Mouse (Mus musculus) brown adipose tissue, adult 24 weeks (tissue): ENCODE measurements around the gene Neurl4. TPM values are rescaled to one million over a fixed set of nuclear protein-coding genes. Genes with fewer than 3 reads are reported as not detected.

Experiments
- H3K27ac ChIP-seq: fragments of 200-500 bp; replicated peaks from 2 replicates; pipeline ENCODE4 v1.5.1; 2012; ENCODE audit warnings: low read depth, mild to moderate bottlenecking, low read length
- H3K4me1 ChIP-seq: fragments of 200-500 bp; 2 replicates; pipeline ENCODE4 v1.6.1; 2012; ENCODE audit warnings: low read length, mixed read lengths; ENCODE audit not compliant: control insufficient read depth, insufficient read depth, insufficient read length
- H3K4me3 ChIP-seq: fragments of 200-500 bp; 2 replicates; pipeline ENCODE4 v1.5.1; 2012; ENCODE audit warnings: low read depth, mild to moderate bottlenecking, low read length, moderate library complexity; ENCODE audit not compliant: insufficient read depth
- polyA plus RNA-seq: library from polyadenylated mRNA; stranded (reverse); fragments of >200 nt; gene quantifications from 2 replicates; pipeline ENCODE4 v1.2.4, GENCODE M21; 2012; ENCODE audit not compliant: missing spikeins, insufficient read depth, insufficient read length

Gene Neurl4
- polyA plus RNA-seq, 1 experiment: 18.4 TPM

DNA sequence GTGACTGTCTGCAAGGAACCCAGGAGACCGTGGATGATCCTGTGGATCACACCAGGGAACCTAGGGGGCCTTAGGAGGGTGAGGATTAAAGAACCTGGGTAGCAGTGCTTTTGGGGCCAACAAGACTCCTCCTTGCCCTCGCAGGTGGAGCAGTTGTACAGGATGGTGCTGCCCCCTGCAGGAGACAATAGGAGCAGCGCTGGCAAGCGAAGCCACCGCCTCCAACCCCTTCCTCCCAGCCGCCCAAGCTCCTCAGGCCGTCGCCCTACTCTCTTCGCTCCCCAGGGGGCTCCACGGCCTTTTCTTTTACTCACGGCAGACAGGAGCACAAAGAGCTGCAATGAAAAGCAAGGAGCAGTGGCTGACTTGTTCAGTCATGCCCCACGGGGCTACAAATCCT is 24.0 kb upstream of the Neurl4 start:
- H3K27ac ChIP-seq: peak overlapping the region; percentile 30
- H3K4me3 ChIP-seq: no peak overlapping the region

DNA sequence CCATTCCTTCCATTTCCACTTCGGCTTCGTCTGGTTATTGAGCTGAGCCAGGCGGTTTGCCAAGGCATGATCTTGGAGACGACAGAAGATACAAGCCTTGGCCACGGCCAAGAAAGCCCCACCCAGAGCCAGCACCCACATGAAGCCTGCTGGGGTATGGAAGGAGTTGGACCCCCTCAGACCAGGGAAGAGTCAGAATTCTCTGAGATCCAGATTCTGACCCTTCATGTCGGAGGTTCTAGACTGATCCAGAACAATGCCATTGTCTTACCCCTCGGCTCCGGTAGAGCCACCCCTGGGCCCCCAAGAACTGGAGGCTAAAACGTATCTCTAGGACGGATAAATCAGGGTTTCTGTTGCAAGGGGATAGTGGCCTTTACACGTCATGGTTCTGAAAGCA is 23.0 kb upstream of the Neurl4 start, which contains the start of gene Tmem95:
TSS of gene Tmem95 (minus strand) at position 141 of the 400 bp plus-strand sequence.
- peak within 1 kb of the TSS; percentile 11; the same call in 1 of the 2 replicates for H3K4me3 ChIP-seq
- peak within 1 kb of the TSS; percentile 17; the same call in 1 of the 2 replicates for H3K27ac ChIP-seq
- H3K4me1 ChIP-seq: peaks cover 6% of the 10 kb centered on the region

More for the DNA sequence above, 24.0 kb upstream of the Neurl4 start:
- peaks cover 6% of the 10 kb centered on the region for H3K4me1 ChIP-seq

DNA sequence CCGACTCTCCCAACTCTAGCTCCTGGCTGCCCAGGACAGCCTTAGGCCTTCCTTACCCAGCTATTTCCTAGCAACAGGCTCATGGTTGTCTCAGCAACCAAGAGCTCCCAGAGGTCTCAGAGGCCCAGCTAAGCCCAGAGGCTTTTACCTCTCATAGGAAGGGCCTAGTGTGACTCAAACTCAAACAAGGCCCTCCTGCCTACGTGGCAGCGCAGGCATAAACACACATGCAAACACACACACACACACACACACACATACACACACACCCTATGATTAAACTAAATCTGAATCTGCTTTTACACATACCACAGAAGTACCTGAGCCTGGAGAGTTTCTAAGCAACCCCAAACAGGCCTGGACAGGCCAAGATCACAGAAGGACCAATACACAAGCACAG is 22.5 kb upstream of the Neurl4 start:
- Histone ChIP-seq H3K4me3 (peak overlapping the region; percentile 7; the same call in 1 of the 2 replicates), H3K4me1 (peaks cover 6% of the 10 kb centered on the region), H3K27ac (peak overlapping the region; percentile 17; the same call in 1 of the 2 replicates)

DNA sequence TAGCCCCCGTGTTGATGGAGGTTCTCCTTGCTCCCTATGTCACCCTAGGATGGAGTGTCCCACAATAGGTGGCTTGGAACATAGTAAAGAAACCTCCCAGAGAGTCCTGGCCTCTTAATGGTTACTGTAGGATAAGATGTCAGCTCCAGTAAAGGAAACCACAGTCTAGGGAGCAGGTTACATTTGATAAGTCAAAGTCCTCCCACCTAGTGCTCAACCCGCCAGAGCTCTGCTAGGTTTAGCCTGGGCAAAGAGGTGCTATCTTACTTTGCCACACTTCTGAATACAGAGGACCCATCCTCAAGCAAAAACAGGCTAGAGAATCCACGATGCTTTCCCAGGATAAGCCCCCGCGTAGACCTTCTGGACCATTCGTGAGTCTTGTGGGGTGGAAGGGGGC is 21.9 kb upstream of the Neurl4 start:
- peak overlapping the region; percentile 77 for H3K4me3 ChIP-seq
- peaks cover 8% of the 10 kb centered on the region for H3K4me1 ChIP-seq
- H3K27ac ChIP-seq: peak overlapping the region; percentile 15; the same call in 1 of the 2 replicates

DNA sequence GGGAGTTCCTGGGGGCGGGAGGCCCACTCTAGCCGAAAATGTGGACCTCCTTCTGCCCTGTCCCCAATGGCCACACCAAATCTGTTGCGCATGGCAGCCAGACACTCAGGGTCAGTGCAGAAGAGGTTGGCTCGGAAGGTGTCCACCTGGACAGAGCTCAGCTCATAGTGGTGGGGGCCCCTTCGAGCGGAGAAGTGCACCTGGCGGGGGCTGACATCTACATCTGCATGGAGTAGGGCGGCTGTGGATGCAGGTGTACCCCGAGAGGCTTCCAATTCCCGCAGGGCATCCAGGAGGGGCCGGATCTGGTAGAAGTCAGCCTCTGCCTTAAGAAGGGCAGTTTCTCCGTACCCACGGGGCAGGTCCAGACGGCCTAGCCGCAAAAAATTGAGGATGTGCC is 21.2 kb upstream of the Neurl4 start:
- Histone ChIP-seq H3K4me3 (peak overlapping the region; percentile 77), H3K27ac (no peak overlapping the region), H3K4me1 (peaks cover 10% of the 10 kb centered on the region)

DNA sequence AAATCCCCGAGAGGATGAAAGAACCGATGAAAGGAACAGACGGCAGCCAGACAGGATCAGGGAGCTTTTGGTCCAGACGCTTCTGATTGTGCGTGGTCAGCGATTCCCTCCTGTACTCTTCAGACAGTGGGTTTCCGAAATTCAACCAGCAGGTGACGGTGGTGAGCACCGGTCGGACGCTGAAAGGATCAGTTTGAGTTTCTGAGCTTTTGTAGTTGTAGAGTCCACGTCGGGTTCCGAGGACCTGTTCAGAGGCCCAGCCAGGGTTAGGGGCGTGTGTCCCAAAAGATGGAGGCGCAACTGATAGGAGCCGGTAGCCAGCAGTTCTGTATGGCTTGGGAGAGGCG is 20.4 kb upstream of the Neurl4 start:
- Histone ChIP-seq H3K4me3 (peak overlapping the region; percentile 77), H3K27ac (peak overlapping the region; percentile 93), H3K4me1 (peaks cover 10% of the 10 kb centered on the region)

DNA sequence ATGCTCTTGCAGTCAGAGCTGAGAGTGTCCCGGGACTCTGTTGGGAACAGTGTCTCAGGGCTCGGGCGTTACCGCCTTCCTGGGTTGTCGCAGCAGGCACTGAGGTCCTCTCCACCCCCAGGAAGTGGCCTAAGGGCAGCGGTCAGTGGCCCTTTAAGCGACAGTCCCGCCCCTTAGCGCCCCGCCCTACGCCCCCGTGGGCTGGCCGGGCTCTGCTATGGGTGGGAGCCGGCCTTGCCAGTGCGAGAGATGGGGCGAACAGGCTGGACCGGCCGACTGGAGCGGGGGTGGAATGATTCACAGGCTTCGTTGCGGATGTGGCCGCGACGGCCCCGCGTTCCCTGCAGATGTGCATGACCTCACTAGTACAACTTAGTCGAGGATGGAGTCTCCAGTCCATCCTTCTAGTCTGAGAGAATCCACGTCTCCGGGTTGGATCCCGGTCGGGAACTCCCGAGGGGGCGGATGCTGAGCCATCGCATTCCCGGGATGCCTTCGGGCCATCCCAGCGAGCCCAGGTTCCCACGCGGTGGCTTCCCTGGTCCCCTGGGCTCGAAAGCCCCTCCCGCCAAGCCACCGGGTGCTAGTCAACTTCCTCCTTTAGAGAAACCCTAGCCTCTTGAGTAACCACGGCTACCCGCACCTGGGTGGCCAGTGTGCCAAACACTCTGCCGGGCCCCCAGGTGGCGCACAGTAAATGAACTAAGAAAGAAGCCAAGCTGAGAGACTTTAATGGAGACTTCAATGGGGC is 19.8 kb upstream of the Neurl4 start, which contains the start of gene Kctd11:
TSS of gene Kctd11 (minus strand) at position 554 of the 751 bp plus-strand sequence.
- Histone ChIP-seq H3K4me3 (peak within 1 kb of the TSS; percentile 77), H3K4me1 (peaks cover 9% of the 10 kb centered on the region), H3K27ac (peak within 1 kb of the TSS; percentile 93)

DNA sequence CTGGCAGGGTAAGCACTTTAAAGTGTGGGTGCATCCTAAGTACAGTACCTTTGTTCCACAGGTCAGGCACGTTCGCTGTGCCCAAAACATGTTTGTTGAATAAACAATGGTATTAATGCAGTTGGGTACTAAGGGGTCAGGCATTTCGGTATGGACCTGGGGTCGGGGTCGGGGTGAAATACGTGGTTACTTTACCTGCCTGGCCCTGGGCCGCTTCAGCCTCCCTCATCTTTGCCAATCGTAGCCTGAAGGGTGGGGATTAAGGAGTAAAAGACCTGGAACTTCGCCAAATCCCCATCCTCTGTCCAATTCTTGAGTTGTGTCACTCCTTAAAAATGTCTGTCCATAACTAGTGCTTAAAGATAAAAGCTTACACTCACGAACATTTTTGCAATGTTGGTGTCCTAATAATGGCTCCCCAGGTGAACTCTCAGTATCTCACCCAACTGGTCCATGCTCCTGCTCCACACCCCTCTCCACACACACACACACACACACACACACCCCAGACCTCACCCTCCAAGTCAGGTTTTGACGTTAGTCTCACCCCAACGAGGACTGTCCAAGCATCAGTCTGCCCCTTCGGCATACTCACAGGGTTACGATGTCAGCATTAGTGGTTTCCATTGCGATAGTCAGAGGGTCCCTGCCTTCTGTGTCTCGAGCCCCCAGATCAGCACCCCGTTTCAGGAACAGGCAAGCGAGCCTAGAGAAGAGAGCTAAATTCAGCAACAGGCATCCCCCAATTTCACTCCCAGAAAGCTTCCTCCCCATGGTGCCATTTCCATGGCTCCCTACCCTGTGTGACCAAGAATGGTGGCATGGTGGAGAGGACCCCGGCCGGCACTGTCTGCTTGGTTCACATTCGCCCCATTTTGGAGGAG is 18.8 kb upstream of the Neurl4 start:
- peak overlapping the region; percentile 91 for H3K27ac ChIP-seq
- H3K4me1 ChIP-seq: peaks cover 8% of the 10 kb centered on the region
- H3K4me3 ChIP-seq: peak overlapping the region; percentile 77

DNA sequence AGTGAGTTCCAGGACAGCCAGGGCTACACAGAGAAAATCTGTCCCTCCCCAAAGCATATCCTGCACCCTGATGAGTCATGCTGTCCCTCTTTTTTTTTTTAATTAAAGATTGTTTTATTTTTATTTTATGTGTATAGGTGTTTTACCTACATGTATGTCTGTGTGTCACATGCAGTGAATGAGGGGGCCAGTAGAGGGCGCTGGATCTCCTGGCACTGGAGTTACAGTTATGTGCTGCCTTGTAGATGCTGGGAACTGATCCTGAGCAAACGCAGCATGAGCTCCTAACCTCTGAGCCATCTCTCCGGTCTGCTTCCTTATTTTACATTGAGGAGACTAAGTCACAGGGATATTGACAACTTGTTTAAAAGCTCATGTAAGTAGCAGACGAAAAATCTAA is 17.8 kb upstream of the Neurl4 start:
- Histone ChIP-seq H3K4me3 (no peak overlapping the region), H3K4me1 (peaks cover 8% of the 10 kb centered on the region), H3K27ac (no peak overlapping the region)

DNA sequence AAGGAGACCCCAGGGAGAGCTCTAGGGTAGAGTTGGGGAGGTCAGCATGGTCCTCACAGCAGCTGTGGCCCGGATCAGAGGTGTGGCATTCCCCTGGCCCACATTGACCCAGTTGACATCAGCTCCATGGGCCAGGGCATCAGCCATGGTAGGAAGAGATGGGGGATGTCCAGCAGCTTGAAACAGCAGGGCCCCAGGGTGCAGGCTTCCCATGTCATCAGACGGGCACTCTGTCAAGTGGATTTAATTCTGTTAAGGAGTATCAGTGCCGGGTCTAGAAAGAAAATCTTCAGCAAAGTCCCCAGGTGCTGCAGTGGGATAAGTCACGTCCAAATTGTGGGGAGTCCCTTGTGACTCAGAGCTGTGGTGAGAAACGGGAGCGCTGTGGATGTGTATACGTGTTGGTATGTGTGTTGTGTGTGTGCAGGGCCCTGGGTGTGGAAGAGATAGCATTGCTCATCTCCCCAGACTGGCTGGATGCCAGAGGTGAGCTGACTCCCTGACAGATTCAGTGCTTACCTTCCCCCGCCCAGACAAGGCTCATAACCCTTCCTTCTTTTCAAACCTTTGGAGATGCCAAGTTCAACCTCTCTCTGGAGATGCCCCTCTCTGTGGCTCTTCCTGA is 17.2 kb upstream of the Neurl4 start:
- H3K4me3 ChIP-seq: no peak overlapping the region
- H3K4me1 ChIP-seq: peaks cover 8% of the 10 kb centered on the region
- peak overlapping the region; percentile 85 for H3K27ac ChIP-seq

DNA sequence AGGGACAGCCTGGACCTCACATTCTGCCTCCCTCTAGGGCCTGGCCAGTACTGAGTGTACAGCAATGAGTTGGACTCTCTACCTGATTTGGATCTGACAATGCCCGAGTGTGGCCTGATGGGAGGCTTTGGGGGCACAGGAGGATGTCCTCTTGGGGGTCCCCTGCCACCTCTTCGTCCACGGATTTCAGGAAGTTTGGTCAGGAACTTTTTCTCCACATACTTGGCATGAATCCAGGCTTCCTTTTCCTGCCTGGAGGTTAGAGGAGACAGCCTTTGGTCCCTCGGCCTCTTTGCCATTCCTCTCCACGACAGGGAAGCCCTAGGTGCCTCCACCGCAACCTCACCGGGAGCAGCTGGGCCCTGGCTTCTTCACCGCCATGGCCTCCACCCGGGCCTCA is 16.6 kb upstream of the Neurl4 start:
- H3K4me1 ChIP-seq: peaks cover 8% of the 10 kb centered on the region
- peak overlapping the region; percentile 85 for H3K27ac ChIP-seq
- H3K4me3 ChIP-seq: peak overlapping the region; percentile 49

DNA sequence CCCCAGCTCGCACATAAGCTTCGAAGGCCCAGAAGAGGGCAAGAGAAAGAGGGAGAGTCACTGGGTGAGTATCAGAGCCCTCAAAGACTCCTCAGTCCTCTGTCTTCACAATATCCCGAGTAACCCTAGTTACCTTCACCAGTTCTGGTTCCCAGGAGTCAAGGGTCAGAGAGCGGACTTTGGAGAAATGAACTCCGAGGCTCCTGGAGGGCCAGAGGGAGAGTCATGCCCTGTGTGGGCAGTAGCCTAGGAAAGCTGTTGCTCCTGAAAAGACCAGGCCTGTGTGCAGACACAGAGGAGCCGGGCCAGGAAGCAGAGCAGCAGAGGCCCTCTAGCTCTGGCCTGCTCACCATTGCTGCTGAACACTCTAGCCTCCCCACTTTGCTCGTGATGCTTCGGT is 16.2 kb upstream of the Neurl4 start:
- Histone ChIP-seq H3K27ac (peak overlapping the region; percentile 85), H3K4me3 (peak overlapping the region; percentile 49), H3K4me1 (peaks cover 5% of the 10 kb centered on the region)

DNA sequence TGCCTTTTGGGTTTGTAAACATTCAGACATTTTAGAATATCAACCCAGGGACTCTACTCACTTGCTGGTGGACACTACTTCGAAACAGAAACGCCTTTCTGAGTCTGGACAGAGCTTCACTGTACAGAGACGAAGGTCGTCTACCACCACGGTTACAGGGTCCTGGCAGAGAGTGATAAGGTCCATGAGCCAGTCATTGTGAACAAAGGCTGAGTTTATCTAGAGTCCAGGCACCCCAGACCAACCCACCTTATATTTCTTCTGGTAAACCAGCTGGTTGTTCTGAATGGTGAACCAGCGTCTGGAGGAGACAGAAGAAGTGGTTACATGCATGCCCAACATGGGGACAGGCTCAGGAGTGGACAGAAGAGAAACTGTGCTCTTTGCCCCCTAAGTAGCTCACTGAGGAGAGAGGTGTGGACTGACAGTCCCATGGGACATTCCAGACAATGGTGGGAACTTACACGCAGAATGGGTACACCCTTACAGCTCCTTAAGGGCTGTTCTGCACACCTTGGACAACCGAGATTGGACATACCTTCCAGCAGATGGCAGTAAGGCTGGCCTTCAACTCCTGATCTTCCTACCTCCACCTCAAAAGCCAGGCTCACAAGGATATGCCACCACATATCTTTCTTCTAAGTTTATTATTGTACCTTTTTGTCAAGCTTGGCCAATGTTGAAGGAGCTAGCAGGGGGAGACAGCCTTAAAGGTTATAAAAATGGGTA is 13.8 kb upstream of the Neurl4 start:
- Histone ChIP-seq H3K4me3 (0 out of 2 replicates have a peak overlapping the region, but pooled peaks have one; percentile 13), H3K27ac (peak overlapping the region; percentile 59), H3K4me1 (peaks cover 5% of the 10 kb centered on the region)

DNA sequence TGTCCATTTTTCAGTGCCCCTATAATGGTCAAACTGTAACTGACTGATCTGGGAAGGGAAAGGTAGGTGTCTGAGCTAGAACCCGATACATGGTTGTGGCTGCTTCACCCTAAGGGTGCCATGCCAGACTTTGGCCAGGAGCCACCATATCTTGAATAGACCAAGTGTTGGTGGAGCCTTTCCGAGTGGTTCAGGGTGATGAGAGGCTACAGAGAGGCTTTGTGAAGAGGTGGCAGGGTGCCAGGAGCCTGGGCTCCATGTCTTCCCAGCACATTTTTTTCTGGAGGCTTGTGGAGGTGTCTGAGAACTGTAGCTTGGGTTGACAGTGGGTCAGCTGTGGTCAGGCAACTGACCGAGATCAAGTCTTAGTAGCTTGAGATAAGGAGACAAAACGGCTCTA is 9.4 kb upstream of the Neurl4 start:
- H3K4me1 ChIP-seq: no peaks in the 10 kb centered on the region
- no peak overlapping the region for H3K27ac ChIP-seq
- H3K4me3 ChIP-seq: no peak overlapping the region
